Mouse (Mus musculus): Measurements from ENCODE around the gene Gng7. TPM values are rescaled to one million over a fixed set of nuclear protein-coding genes. Genes with fewer than 3 reads are reported as not detected.

Gng7 gene
- polyA plus RNA-seq, 1 experiment: 0.43 TPM

DNA sequence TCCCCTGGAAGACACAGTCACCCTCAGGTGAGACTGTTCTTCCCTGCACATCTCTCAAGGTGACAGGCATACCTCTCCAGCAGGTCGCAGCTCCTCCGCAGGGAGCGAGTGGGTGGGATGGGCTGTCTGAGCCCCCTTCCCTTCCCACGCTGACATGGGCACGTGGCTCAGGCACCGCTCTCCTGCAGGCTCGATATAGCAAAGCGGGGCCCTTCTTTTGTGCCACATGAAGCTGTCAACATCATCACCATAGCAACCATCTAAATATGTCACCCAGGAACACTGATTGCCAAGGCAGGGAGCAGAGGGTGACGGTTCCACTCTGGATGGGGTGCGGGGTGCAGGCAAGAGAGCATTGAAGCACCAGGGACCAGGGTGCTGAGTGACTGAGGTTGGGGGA is 13.6 kb downstream of the Gng7 start:
- no peak for TF ChIP-seq GATA1 (IDR thresholded peaks at IDR 0.05; ENCODE audit: low read length)

DNA sequence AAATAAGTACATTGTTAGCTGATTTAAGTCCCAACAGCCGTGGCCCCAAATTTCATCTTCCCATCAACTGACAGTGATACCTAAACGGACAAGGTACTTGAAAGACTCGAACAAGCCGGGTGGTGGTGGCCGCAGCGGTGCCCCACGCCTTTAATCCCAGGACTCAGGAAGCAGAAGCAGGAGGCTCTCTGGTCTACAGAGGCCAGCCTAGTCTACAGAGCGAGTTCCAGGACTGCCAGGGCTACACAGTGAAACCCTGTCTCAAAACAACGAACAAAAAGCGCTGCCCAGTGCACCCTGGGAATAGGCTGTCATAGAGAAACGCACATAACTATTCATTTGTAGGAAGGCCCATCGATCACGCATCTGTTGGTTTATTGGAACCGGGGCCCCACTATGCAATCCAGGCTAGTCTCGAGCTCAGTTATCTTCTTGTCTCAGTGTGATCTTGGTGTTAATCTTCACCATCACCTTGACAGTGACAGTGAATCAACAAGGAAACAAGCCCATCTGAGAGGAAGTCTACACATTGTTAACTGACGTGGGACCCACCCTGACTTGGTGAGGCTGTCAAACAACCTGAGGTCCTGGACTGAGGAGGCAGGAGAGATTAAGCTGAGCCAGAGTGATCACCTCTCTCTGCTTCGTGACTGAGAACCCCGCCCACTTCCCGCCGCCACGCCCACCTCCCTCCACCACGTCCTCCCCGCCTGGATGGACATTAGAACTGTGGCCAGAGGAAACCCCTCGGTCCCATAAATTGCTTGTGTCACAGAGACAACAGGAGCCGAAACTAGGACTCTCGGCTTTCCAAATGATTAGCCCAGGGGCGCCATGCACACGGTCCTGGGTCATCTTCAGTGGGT is 14.3 kb downstream of the Gng7 start:
- TF ChIP-seq GATA1 (IDR thresholded peaks at IDR 0.05; ENCODE audit: low read length): no peak

DNA sequence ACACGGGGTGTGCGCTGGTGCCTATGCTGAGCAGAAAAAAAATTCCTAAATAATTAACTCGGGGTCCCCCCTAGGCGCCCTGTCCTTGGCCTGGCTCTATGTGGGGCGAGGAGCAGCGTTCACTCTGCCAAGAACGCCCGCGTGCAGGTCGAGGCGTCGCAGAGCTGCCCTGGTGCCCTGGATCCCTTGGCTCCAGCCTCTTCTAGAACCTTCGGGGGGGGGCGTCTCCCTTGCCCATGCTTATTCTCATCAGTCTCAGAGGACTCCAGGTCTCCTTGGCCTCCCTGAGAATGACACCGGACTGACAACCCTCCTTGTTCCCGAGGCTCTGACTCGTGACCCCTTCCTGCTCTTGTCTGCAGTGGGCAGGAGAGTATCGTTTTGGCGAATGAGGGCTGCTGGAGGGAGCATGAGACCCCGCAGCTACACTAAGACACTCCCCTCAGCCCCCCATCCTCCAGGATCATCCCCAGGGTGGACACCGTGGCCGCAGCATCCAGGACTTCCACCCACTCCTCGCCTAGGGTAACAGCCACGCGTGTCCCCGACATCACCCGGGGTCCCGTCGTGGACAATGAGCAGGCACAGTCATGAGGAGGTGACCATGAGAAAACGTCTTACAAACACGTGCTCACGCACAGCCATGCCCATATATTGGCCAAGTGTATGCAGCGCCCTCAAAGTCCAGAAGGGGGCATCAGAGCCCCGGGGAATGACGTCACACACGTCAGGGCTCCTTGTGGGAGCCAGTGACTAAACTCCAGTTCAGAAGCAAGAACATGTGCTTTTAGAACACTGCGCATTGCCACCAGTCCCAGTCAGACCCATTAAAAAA is 15.2 kb downstream of the Gng7 start:
- TF ChIP-seq GATA1 (IDR thresholded peaks at IDR 0.05; ENCODE audit: low read length): no peak

DNA sequence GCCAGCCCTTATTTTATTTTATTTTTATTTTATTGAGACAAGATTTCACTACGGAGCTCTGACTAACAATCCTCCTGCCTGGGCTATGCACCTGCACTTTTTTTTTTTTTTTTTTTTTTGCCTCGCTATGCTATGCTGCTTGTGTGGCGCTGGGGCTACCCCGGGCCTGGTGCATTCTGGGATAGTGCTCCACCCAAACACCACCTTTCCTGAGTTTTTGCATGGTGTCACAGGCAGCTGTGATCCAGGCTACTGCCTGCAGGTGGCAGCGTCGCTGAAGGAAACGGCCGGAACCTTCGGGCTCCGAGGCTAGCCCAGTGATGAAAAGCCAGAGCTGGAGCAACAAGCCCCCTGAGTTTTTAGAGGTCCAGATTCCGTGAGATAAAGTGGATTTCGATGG is 16.0 kb downstream of the Gng7 start:
- no peak for TF ChIP-seq GATA1 (IDR thresholded peaks at IDR 0.05; ENCODE audit: low read length)

DNA sequence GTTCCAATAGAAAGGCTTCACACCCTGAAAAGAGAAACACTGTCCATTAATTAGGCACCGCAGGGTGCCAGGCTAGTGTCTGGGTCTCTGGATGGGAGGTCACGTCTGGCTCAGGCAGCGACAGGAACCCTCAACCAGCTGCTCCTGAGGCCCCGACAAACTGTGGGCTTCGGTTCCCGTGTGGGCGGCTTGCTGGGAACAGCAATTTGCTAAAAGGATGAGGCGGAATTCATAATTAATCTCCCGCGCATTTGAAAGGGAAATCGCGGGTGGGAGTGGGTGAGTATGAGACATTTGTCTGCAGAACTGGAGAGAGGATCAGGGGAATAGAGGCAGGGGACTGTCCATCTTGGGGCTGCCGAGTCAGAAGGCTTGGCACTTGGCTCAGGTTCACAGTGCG is 16.7 kb downstream of the Gng7 start:
- no peak for TF ChIP-seq GATA1 (IDR thresholded peaks at IDR 0.05; ENCODE audit: low read length)

DNA sequence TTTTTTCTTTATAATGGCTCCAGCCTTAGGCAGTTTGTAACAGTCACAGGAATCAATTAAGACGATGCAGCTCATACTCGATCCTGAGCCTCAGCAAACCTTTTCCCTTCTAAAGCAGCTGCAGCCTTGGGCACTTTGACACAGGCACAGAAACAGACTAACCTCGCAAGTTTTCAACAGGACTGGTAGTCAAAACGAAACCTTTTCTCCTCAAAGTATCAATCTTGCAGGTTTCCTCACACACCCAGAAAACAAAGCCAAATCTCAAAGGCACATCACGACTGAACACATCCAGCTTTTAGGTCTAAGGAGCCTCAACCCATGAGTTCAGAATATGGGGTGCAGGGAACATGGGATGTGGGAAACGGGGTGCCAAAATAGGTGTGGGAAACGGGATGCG is 17.4 kb downstream of the Gng7 start:
- TF ChIP-seq GATA1 (IDR thresholded peaks at IDR 0.05; ENCODE audit: low read length): no peak

DNA sequence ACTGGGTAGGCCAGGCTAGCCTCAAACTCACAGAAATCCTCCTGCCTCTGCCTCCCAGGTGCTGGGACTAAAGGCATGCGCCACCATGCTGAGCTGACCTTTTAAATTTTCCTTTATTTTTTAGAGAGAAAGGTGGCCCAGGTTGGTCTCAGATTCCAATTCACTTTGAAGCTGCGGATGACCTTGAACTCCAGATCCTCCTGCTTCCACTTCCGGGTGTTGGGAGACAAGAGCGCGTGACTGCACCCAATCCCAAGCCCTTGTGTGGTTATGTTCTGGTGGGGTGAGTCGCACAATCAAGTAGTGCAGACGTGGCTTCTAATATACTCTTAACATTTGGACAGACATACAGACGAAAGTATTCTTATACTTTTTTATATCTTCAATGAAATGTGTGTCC is 18.2 kb downstream of the Gng7 start:
- TF ChIP-seq GATA1 (IDR thresholded peaks at IDR 0.05; ENCODE audit: low read length): no peak

DNA sequence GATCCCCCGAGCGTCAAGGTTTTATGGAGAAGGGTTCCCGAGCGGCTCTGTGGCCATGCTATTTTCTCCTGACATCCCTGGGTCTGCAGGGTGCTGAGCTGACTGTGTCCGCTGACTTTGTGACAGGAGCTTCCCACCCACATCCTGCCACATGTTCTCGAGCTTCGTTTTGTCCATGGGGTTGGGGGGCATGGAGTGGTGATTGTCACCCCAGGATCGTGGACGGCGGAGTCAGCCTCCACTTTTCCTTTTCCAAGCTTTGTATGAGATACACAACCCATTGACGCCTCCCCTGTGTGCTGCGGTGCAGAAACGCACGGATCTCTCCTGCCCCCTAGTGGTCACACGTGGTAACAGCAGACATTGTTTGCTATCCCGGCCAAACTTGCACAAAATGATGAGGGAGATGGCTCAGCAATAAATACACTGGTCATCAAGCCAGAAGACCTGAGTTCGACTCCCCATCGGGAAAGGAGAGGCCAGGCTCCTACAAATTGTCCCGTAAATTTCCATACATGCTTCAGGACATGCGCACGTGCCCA is 19.6 kb downstream of the Gng7 start:
- TF ChIP-seq GATA1 (IDR thresholded peaks at IDR 0.05; ENCODE audit: low read length): no peak

DNA sequence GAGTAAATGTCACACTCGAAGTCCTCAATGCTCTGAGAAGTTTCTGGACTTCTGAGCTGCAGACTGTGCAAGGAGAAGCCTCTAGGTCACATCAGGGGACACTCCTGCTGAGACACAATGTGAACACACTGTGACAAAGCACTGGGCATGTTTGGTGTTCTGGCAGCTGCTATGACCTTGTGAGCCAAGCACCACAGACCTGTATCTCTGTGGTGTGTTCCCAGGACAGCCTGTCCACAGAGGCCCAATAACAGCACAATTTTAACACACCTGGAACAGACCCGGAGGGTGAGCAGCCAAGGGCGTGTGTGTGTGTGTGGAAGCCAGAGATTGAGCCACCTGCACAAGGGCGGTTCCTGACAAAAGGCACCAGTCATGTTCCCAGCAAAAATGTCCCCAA is 20.1 kb downstream of the Gng7 start:
- no peak for TF ChIP-seq GATA1 (IDR thresholded peaks at IDR 0.05; ENCODE audit: low read length)

DNA sequence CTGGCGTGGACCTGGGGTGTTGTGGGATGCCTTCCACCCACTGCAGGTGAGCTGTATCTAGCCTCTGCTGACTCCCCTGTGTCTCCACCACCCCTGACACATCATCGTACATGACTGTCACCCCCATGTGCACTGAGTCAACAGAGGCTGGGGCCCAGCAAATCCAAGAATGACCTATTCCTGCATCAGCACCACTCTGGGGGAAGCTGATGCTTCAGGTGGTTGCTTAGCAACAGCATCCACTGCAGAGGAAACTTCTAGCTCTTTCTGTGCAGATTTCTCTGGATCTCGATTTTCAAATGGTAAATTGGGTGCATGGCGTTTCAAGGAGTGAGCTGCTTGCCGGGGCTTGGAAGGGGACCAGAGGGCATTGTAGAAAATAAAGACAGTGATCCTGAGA is 21.5 kb downstream of the Gng7 start:
- TF ChIP-seq GATA1 (IDR thresholded peaks at IDR 0.05; ENCODE audit: low read length): no peak

DNA sequence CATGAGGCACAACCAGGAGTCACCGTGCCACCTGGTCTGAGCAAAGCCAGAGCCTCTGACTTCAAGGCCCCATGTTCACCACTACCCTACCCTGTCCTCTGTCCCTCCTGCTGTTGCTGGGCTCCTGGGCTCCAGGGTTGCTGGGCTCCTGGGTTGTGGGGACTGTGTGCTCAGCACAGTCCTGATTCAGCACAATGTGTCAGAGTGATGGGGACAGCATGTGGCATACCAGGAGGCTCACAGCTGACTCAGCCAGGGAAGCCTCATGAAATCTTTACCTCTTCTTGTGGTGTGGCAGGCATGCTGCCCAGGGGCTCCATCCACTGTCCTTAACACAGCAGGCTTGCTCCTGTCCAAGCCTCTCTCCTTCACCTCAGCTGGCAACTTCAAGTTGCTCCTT is 22.8 kb downstream of the Gng7 start:
- TF ChIP-seq GATA1 (IDR thresholded peaks at IDR 0.05; ENCODE audit: low read length): no peak

DNA sequence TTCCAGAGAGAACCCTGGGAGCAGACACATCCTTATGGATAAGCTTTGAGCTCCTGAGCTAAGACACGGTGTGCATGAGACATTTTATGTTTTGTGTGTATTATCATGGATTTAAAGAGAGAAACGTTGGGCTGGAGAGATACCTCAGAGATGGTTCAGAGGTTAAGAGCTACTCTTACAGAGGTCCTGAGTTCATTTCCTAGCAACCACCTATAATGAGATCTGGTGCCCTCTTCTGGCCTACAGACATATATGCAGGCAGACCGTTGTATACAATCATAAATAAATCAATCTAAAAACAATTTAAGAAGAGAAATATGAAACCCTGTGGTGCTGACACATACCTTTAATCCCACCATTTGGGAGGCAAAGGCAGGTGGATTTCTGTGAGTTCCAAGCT is 23.7 kb downstream of the Gng7 start:
- TF ChIP-seq GATA1 (IDR thresholded peaks at IDR 0.05; ENCODE audit: low read length): no peak

DNA sequence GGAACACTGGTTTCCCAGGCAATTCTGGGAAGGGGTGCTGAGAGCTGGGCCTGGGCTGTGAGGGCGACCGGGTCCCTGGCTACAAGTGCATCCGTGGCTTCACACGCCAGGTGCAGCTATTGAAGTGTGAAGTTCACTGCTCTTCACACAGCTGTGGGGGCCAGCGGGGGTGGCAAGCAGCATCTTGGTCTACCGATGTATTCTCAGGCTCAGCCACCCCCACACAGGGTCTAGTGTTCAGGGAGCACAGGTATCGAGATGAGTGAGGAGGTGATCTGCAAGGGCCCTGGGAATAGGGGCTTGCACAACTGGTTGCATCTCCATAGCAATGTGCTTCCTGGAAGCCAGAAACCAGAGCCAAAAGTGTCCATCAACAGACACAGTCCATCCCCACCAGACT is 24.3 kb downstream of the Gng7 start:
- TF ChIP-seq GATA1 (IDR thresholded peaks at IDR 0.05; ENCODE audit: low read length): no peak

DNA sequence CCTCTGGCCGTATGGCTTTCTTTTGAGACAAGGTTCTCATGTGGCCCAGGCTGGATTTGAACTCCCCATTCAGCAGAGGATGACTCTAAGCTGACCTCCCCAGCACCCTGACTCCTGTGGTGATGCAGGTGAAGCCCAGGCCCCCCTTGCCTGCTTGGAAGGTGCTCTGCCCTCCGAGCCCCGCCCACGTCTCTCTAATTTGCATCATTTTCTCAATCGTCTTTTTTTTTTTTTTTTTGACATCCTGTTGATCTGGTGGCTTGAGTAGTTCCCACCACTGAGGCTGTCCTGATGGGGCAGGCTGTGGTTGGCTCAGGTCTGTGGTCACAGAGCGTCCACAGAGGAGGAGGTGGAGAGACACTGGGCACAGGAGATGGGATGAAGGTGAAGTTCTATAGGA is 25.3 kb downstream of the Gng7 start:
- no peak for TF ChIP-seq GATA1 (IDR thresholded peaks at IDR 0.05; ENCODE audit: low read length)

DNA sequence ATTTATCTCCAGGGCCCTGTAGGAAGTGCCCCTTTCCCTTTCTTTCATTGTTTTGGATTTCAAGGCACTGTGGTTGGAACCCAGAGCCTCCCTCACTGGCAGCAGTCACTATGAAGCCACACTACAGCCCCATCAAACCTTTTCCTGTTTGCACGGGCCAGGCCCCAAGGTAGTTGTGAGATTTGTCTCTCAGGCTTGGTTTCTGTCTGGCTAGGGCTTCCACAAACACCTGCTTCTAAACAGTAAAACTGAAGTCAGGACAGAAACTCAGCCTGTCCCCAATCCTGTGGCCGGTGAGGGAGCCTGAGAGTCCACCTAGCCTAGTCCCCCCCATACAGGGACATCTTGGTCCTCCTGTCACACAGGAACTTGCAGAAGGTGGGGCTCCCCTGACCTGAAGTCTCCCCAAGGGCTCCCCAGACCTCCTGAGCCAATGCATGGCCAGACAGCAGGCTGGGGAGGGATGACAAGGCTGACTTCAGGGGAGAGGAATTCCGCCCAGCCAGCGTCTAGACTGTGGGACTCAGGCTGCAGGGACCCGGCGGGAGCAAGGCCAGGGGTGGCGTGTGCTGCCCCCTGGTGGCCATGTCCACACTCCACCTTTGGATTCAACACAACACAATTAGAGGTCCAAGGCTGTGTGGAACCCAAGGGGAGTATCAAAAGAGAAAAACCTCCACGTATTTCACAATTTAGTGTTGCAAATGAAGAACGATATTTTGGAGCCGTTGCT is 26.9 kb downstream of the Gng7 start:
- TF ChIP-seq GATA1 (IDR thresholded peaks at IDR 0.05; ENCODE audit: low read length): no peak

DNA sequence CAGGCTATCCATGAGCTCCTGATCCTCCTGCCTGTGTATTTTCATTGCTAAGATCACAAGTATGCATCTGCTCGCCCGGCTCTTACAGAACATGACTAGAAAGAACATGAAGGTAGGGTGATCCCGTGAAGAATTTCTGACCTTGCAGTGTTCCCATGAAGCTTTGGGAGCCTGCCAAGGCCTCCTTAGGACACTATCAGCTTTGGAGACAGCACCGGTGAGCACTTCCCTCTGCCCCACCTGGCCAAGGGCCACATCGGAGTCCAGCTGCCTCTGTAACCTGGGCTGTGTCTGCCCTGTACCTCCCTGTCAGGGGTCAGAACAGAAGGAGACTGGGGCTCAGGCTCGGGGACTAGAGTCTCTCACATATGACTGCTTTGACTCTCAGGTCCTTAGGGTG is 28.0 kb downstream of the Gng7 start:
- no peak for TF ChIP-seq GATA1 (IDR thresholded peaks at IDR 0.05; ENCODE audit: low read length)

Data from G1E-ER4 (cell line).